In genomic region chr5:123015915-123016314, GRCm38 (mm10) we compare ENCODE assay signal across 9 mouse cellular contexts. TPM values are rescaled to one million over a fixed set of nuclear protein-coding genes. Genes with fewer than 3 reads are reported as not detected.
DNase-seq lines count a peak whose midpoint lies in the region; ATAC-seq and TF ChIP-seq lines count a peak whose summit lies in the region.
"Had no signal": no experiment of that assay in that cellular context is flagged by ENCODE, and none has a peak within 500 bp of the region (broad histone marks: within the 10 kb centered on the region; RNA-seq: fewer than 3 reads in every experiment).

No protein-coding gene starts in this region.

- no peaks in the 10 kb centered on the region for H3K27me3 ChIP-seq in heart, adult 2 months (ENCODE audit: control insufficient read depth, insufficient read depth, low read length)
- H3K27me3 ChIP-seq in E14TG2a.4 (ENCODE audit: insufficient read depth, low read length) = no peaks in the 10 kb centered on the region
- H3K27me3 ChIP-seq in hindbrain, embryonic 10.5 days (ENCODE audit: insufficient read depth, poor library complexity, severe bottlenecking) = peaks cover 3% of the 10 kb centered on the region; the same call in 1 of the 2 replicates
- H3K27me3 ChIP-seq in lung, embryonic 16.5 days (ENCODE audit: control insufficient read depth, insufficient read depth, low read depth, low read length) = no peaks in the 10 kb centered on the region

- intact Hi-C loops in heart, adult 2 months (cut with DNase I) = loop anchor here (1.0 to 2.0 kb wide), 2 partner anchors 25 to 27 kb away; partner anchors contain the start of gene Kdm2b

- H3K4me2 ChIP-seq in lung, embryonic 16.5 days (ENCODE audit: low read depth, low read length) = peak overlapping the region; percentile 78

- peak overlapping the region; percentile 77 for H3K4me3 ChIP-seq in heart, adult 2 months
- H3K4me3 ChIP-seq in E14TG2a.4 (replicated peaks; ENCODE audit: low read length) = peak overlapping the region; percentile 92
- peak overlapping the region; percentile 78 for H3K4me3 ChIP-seq in hindbrain, embryonic 10.5 days
- H3K4me3 ChIP-seq in lung, embryonic 16.5 days (ENCODE audit: low read length) = peak overlapping the region; percentile 86

- no peak for DNase-seq in heart, adult 2 months
- DNase-seq in heart, adult 8-10 months (ENCODE audit: low spot score) = no peak
- no peak for DNase-seq in hindbrain, embryonic 10.5 days (ENCODE audit: low spot score)
- DNase-seq in adrenal gland, postnatal 4 days (ENCODE audit: low spot score in 2 of 2) = no peak
- no peak for DNase-seq in urinary bladder, adult 2 months (ENCODE audit: low spot score)
- DNase-seq in adrenal gland, adult (ENCODE audit: inconsistent age in 2 of 2, low spot score in 1 of 2) = no peak

- no peak for TF ChIP-seq POLR2A in heart, adult 2 months (IDR thresholded peaks at IDR 0.05; ENCODE audit: insufficient read depth, low read depth, low read length)

- no peak for TF ChIP-seq EP300 in heart, adult 2 months (IDR thresholded peaks at IDR 0.05; ENCODE audit: insufficient read depth, low read depth, low read length)

- no peak for TF ChIP-seq CTCF in heart, adult 2 months (IDR thresholded peaks at IDR 0.05)
- TF ChIP-seq CTCF in E14TG2a.4 (conservative IDR thresholded peaks at IDR 0.05; ENCODE audit: low read length) = no peak

- peak overlapping the region; percentile 97 for H3K27ac ChIP-seq in heart, adult 2 months
- peak overlapping the region; percentile 93 for H3K27ac ChIP-seq in hindbrain, embryonic 10.5 days
- peak overlapping the region; percentile 97 for H3K27ac ChIP-seq in lung, embryonic 16.5 days (ENCODE audit: low read length)

- peaks cover 8% of the 10 kb centered on the region; the same call in 1 of the 2 replicates for H3K36me3 ChIP-seq in heart, adult 2 months (ENCODE audit: control insufficient read depth, insufficient read depth, low read length)
- peaks cover 32% of the 10 kb centered on the region for H3K36me3 ChIP-seq in E14TG2a.4 (ENCODE audit: insufficient read depth, low read length)
- 0 out of 2 replicates have a peak, but pooled peaks cover 8% of the 10 kb centered on the region for H3K36me3 ChIP-seq in hindbrain, embryonic 10.5 days
- H3K36me3 ChIP-seq in lung, embryonic 16.5 days (ENCODE audit: control insufficient read depth, insufficient read depth, low read length) = no peaks in the 10 kb centered on the region

- H3K4me1 ChIP-seq in heart, adult 2 months (ENCODE audit: control insufficient read depth, insufficient read depth, low read length) = peaks cover 27% of the 10 kb centered on the region
- peaks cover 79% of the 10 kb centered on the region for H3K4me1 ChIP-seq in E14TG2a.4 (replicated peaks; ENCODE audit: low read depth, low read length)
- peaks cover 58% of the 10 kb centered on the region for H3K4me1 ChIP-seq in hindbrain, embryonic 10.5 days (replicated peaks)
- H3K4me1 ChIP-seq in lung, embryonic 16.5 days (replicated peaks; ENCODE audit: control insufficient read depth, insufficient read depth, low read length) = peaks cover 38% of the 10 kb centered on the region

- peak; percentile 13 for ATAC-seq in lung, embryonic 16.5 days (ENCODE audit: low read depth)

- H3K9ac ChIP-seq in heart, adult 2 months (ENCODE audit: low read depth, low read length) = peak overlapping the region; percentile 88
- H3K9ac ChIP-seq in lung, embryonic 16.5 days (ENCODE audit: low read length) = peak overlapping the region; percentile 88

- H3K79me2 ChIP-seq in heart, adult 2 months (replicated peaks; ENCODE audit: control insufficient read depth, insufficient read depth, low read length) = no peaks in the 10 kb centered on the region; the same call in 1 of the 2 replicates

- H3K9me3 ChIP-seq in E14TG2a.4 (ENCODE audit: low read length) = 0 out of 2 replicates have a peak, but pooled peaks cover 4% of the 10 kb centered on the region
- no peaks in the 10 kb centered on the region for H3K9me3 ChIP-seq in hindbrain, embryonic 10.5 days
- no peaks in the 10 kb centered on the region for H3K9me3 ChIP-seq in lung, embryonic 16.5 days (ENCODE audit: control insufficient read depth, low read length)

- WGBS in heart, adult 2 months = 21% methylated on average over 8 of the region's 8 CpGs
- WGBS in hindbrain, embryonic 10.5 days = 21% methylated on average over 8 of the region's 8 CpGs
- 19% methylated on average over 8 of the region's 8 CpGs for WGBS in lung, embryonic 16.5 days

RNA-seq across cellular contexts. Expression of gene Orai1, which starts 1.0 kb away (rescaled TPM):
- 10 to 100 TPM; 11.7 to 15.8 TPM for total RNA-seq in heart, adult 2 months (2021)
- 39.0 and 42.8 TPM in 2 replicates for polyA plus RNA-seq in heart, adult 2 months (2012; rRNA removed)
- total RNA-seq in heart, adult 8-10 months (2022) = 10 to 100 TPM; 13.3 to 16.3 (median 15.2) TPM
- 10.2 and 11.3 TPM in 2 replicates for polyA plus RNA-seq in hindbrain, embryonic 10.5 days (2016; fragmentation: Nextera tagmentation; extraction: Ambion mirVana)
- polyA plus RNA-seq in lung, embryonic 16.5 days (2015; fragmentation: Nextera tagmentation; extraction: Ambion mirVana) = 18.2 and 19.3 TPM in 2 replicates
- total RNA-seq in adrenal gland, postnatal 4 days (2021) = 10 to 100 TPM; 12.6 to 14.1 TPM
- polyA plus RNA-seq in urinary bladder, adult 2 months (2012; rRNA removed) = 34.2 and 41.7 TPM in 2 replicates

RNA-seq across cellular contexts. Expression of gene Kdm2b, which starts 26.3 kb away (rescaled TPM):
- total RNA-seq in heart, adult 2 months (2021) = 10 to 100 TPM; 12.5 to 14.6 TPM
- 8.2 and 14.4 TPM in 2 replicates for polyA plus RNA-seq in heart, adult 2 months (2012; rRNA removed)
- 10 to 100 TPM; 12.7 to 14.9 (median 14.4) TPM for total RNA-seq in heart, adult 8-10 months (2022)
- 84.6 and 92.4 TPM in 2 replicates for polyA plus RNA-seq in hindbrain, embryonic 10.5 days (2016; fragmentation: Nextera tagmentation; extraction: Ambion mirVana)
- 35.5 and 37.6 TPM in 2 replicates for polyA plus RNA-seq in lung, embryonic 16.5 days (2015; fragmentation: Nextera tagmentation; extraction: Ambion mirVana)
- 10 to 100 TPM; 32.9 to 33.7 TPM for total RNA-seq in adrenal gland, postnatal 4 days (2021)
- polyA plus RNA-seq in urinary bladder, adult 2 months (2012; rRNA removed) = 20.5 and 28.8 TPM in 2 replicates

RNA-seq across cellular contexts. Expression of gene Morn3, which starts 30.9 kb away (rescaled TPM):
- not detected for total RNA-seq in heart, adult 2 months (2021)
- polyA plus RNA-seq in heart, adult 2 months (2012; rRNA removed) = not detected in 2 replicates
- total RNA-seq in heart, adult 8-10 months (2022) = not detected
- 0.50 and 2.4 TPM in 2 replicates for polyA plus RNA-seq in hindbrain, embryonic 10.5 days (2016; fragmentation: Nextera tagmentation; extraction: Ambion mirVana)
- polyA plus RNA-seq in lung, embryonic 16.5 days (2015; fragmentation: Nextera tagmentation; extraction: Ambion mirVana) = 3.9 and 7.4 TPM in 2 replicates
- not detected for total RNA-seq in adrenal gland, postnatal 4 days (2021)
- polyA plus RNA-seq in urinary bladder, adult 2 months (2012; rRNA removed) = not detected in 2 replicates
- total RNA-seq: neutrophil, adult 5-6 weeks had no signal

RNA-seq across cellular contexts. Expression of gene Tmem120b, which starts 52.3 kb away (rescaled TPM):
- 10 to 100 TPM in 1 of 2 experiments, 1 to 10 TPM in 1; 6.6 to 10.4 TPM for total RNA-seq in heart, adult 2 months (2021)
- 10.3 and 10.5 TPM in 2 replicates for polyA plus RNA-seq in heart, adult 2 months (2012; rRNA removed)
- total RNA-seq in heart, adult 8-10 months (2022) = 10 to 100 TPM in 1 of 4 experiments, 1 to 10 TPM in 3; 7.7 to 10.7 (median 8.4) TPM
- polyA plus RNA-seq in hindbrain, embryonic 10.5 days (2016; fragmentation: Nextera tagmentation; extraction: Ambion mirVana) = 12.9 and 13.4 TPM in 2 replicates
- polyA plus RNA-seq in lung, embryonic 16.5 days (2015; fragmentation: Nextera tagmentation; extraction: Ambion mirVana) = 12.4 and 14.5 TPM in 2 replicates
- total RNA-seq in adrenal gland, postnatal 4 days (2021) = 10 to 100 TPM; 11.4 to 12.2 TPM
- polyA plus RNA-seq in urinary bladder, adult 2 months (2012; rRNA removed) = 7.5 and 14.4 TPM in 2 replicates
